Mouse (Mus musculus) forebrain, postnatal 0 days (tissue): Measurements from ENCODE around the gene Plagl1. TPM values are rescaled to one million over a fixed set of nuclear protein-coding genes. Genes with fewer than 3 reads are reported as not detected.
A peak's percentile ranks its signal among the peaks of the same experiment; 100 is the strongest.

Experiments
- ATAC-seq: fragments of 200-750 bp; cut with Nextera tagmentation; 2 replicates; pipeline ENCODE4 v1.8.0; 2017; ENCODE audit warnings: mild to moderate bottlenecking, moderate library complexity
- DNase-seq: peaks from one replicate; pipeline ENCODE4 v3.0.0-alpha.2; 2015
- H3K27ac ChIP-seq: fragments of 300-500 bp; sonication (generic); 2 replicates; pipeline ENCODE4 v1.5.1; 2014; ENCODE audit warnings: low read depth, mild to moderate bottlenecking, antibody characterized with exemption, low read length, moderate library complexity, mixed read lengths
- H3K27me3 ChIP-seq: fragments of 300-500 bp; sonication (generic); 2 replicates; pipeline ENCODE4 v1.6.1; 2014; ENCODE audit warnings: mild to moderate bottlenecking, low read length, mixed read lengths; ENCODE audit not compliant: insufficient read depth
- H3K36me3 ChIP-seq: fragments of 300-500 bp; sonication (generic); 2 replicates; pipeline ENCODE4 v1.6.1; 2014; ENCODE audit warnings: mild to moderate bottlenecking, moderate library complexity; ENCODE audit not compliant: insufficient read depth
- H3K4me1 ChIP-seq: fragments of 300-500 bp; sonication (generic); 2 replicates; pipeline ENCODE4 v1.6.1; 2014; ENCODE audit warnings: antibody characterized with exemption; ENCODE audit not compliant: insufficient read depth
- H3K4me2 ChIP-seq: fragments of 300-500 bp; sonication (generic); 2 replicates; pipeline ENCODE4 v1.6.1; 2014; ENCODE audit warnings: low read depth, mild to moderate bottlenecking, moderate library complexity
- H3K4me3 ChIP-seq: fragments of 300-500 bp; sonication (generic); 2 replicates; pipeline ENCODE4 v1.5.1; 2014; ENCODE audit warnings: low read depth, low read length, mixed read lengths
- H3K9ac ChIP-seq: fragments of 300-500 bp; sonication (generic); 2 replicates; pipeline ENCODE4 v1.6.1; 2014; ENCODE audit warnings: mild to moderate bottlenecking
- H3K9me3 ChIP-seq: fragments of 300-500 bp; sonication (generic); 2 replicates; pipeline ENCODE4 v1.6.1; 2016; ENCODE audit warnings: low read length
- CTCF ChIP-seq: sonication (generic); IDR thresholded peaks from 2 replicates; pipeline ENCODE4 v1.5.1; 2016; ENCODE audit warnings: antibody characterized with exemption, control low read depth, low read depth
- WGBS: fragments of 180-500 bp; shearing (Covaris S2); extraction: QIAGEN DNeasy Blood & Tissue Kit; methylation state at CpG from one replicate; pipeline ENCODE4 v1.1.7; 2014; 5-methylcytosine and 5-hydroxymethylcytosine counted together
- polyA plus RNA-seq: library from polyadenylated mRNA; unstranded; fragments of >200 nt; fragmentation: Nextera tagmentation; extraction: Ambion mirVana; gene quantifications from 2 replicates; pipeline ENCODE4 v1.2.1, GENCODE M21; 2015
- total RNA-seq: library from RNA; depleted of rRNA; stranded (reverse); fragments of >200 nt; gene quantifications from 2 replicates; pipeline ENCODE4 v1.2.3, GENCODE M21; 2014

The Plagl1 gene
- total and polyA plus RNA-seq, 2 experiments from 2014 or later = 15.7 to 93.7 TPM

GRCm38 (mm10) chr10:13027702-13028101 lies 32.6 kb upstream of the Plagl1 start:
- DNase-seq (no peak), ATAC-seq (no peak)
- Histone ChIP-seq H3K36me3 (no peaks in the 10 kb centered on the region), H3K4me3 (no peak overlapping the region), H3K9ac (no peak overlapping the region), H3K4me1 (no peaks in the 10 kb centered on the region), H3K27ac (no peak overlapping the region), H3K4me2 (no peak overlapping the region), H3K27me3 (no peaks in the 10 kb centered on the region), H3K9me3 (no peaks in the 10 kb centered on the region)
- TF ChIP-seq CTCF = no peak
- 88% methylated on average over 5 of the region's 5 CpGs for WGBS

GRCm38 (mm10) chr10:13028215-13028614 lies 32.1 kb upstream of the Plagl1 start:
- H3K4me1 ChIP-seq = no peaks in the 10 kb centered on the region
- ATAC-seq (no peak), DNase-seq (no peak)
- no peak for TF ChIP-seq CTCF
- no peak overlapping the region for H3K4me2 ChIP-seq
- no peaks in the 10 kb centered on the region for H3K9me3 ChIP-seq
- H3K27me3 ChIP-seq = no peaks in the 10 kb centered on the region
- no peaks in the 10 kb centered on the region for H3K36me3 ChIP-seq
- no peak overlapping the region for H3K4me3 ChIP-seq
- 87% methylated on average over 1 of the region's 1 CpGs for WGBS
- H3K27ac ChIP-seq = no peak overlapping the region
- H3K9ac ChIP-seq = no peak overlapping the region

DNA sequence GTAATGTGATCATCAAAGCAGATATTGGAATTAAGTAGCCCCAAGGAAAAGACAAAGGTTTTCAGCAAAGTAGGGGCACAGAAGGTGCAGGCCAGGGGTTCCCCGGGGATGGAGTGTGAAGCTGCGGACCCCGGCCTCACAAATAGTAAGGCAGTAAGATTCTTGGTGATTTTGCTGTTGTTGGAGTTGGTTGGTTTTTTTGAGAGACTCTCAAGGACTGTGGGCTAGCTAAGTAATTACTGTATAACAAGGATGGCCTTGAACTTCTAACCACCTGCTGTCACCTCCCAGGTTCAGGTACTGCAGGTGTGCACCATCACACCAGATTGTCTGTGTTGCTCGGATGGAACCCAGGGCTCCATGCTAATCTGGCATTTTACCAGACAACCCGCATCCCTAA lies 30.9 kb upstream of the Plagl1 start:
- DNase-seq (no peak), ATAC-seq (no peak)
- Histone ChIP-seq H3K4me3 (no peak overlapping the region), H3K36me3 (no peaks in the 10 kb centered on the region), H3K9me3 (no peaks in the 10 kb centered on the region), H3K9ac (no peak overlapping the region), H3K4me2 (no peak overlapping the region), H3K27me3 (no peaks in the 10 kb centered on the region), H3K27ac (no peak overlapping the region), H3K4me1 (no peaks in the 10 kb centered on the region)
- TF ChIP-seq CTCF = no peak
- 89% methylated on average over 5 of the region's 5 CpGs for WGBS

DNA sequence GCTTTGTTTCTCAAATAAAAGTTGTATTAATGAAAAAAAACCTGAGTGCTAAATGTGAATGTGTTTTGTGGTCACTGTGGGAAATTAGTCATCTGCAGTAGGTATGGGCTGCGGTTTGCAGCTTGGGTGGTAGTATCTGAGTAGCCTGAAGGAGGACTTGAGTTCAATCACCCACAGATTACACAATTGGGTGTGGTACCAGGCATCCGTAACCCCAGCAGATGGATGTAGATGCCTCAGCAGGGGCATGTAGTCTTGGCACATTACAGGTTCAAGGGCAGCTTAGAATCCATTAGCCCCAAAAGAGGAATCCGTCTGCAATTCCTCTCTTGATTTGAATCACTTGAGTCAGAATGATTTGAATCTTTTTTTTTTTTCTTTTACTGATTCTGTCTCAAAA lies 25.0 kb upstream of the Plagl1 start:
- Histone ChIP-seq H3K4me1 (no peaks in the 10 kb centered on the region), H3K9me3 (no peaks in the 10 kb centered on the region), H3K4me3 (no peak overlapping the region), H3K9ac (no peak overlapping the region), H3K4me2 (no peak overlapping the region), H3K27me3 (no peaks in the 10 kb centered on the region), H3K27ac (no peak overlapping the region), H3K36me3 (no peaks in the 10 kb centered on the region)
- DNase-seq (no peak), ATAC-seq (no peak)
- TF ChIP-seq CTCF = no peak
- 89% methylated on average over 3 of the region's 3 CpGs for WGBS

DNA sequence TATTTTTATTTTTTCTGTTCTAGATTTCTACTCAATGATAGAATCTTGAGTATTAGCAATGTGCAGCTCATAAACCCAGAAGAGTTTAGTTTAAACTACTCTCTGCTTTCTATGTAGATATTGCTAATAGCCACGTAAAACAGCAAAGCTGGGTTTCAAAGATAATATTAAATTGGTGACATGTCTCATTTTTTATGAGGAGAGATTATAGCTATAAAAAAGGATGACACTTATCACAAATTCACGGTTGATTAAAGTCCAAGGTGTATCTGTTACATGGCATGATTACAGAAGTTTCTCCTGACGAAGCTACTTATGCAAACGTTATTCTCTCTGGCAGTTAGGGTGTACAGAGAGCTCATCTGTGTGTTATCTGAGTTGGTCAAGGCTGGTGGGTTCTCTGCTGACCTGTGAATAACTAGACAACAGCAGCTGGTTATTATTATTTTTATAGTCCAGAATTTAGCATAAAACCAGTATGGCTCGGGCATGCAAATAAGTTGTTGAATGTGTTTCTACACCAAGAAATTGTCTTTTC lies 20.6 kb upstream of the Plagl1 start:
- no peak for DNase-seq
- ATAC-seq = no peak

GRCm38 (mm10) chr10:13044659-13045058 lies 15.6 kb upstream of the Plagl1 start:
- no peak overlapping the region for H3K4me3 ChIP-seq
- no peak overlapping the region for H3K27ac ChIP-seq

More for the DNA sequence above, 20.6 kb upstream of the Plagl1 start:
- Histone ChIP-seq H3K9ac (no peak overlapping the region), H3K27me3 (no peaks in the 10 kb centered on the region), H3K27ac (no peak overlapping the region), H3K4me1 (no peaks in the 10 kb centered on the region), H3K36me3 (no peaks in the 10 kb centered on the region), H3K4me3 (no peak overlapping the region), H3K4me2 (no peak overlapping the region), H3K9me3 (no peaks in the 10 kb centered on the region)
- WGBS = 87% methylated on average over 5 of the region's 5 CpGs
- no peak for TF ChIP-seq CTCF

GRCm38 (mm10) chr10:13047816-13048215 lies 12.5 kb upstream of the Plagl1 start:
- H3K9ac ChIP-seq = no peak overlapping the region
- no peak overlapping the region for H3K4me3 ChIP-seq
- H3K27me3 ChIP-seq = no peaks in the 10 kb centered on the region
- DNase-seq (no peak), ATAC-seq (peak; percentile 54; the same call in 1 of the 2 replicates)
- H3K4me1 ChIP-seq = no peaks in the 10 kb centered on the region
- no peaks in the 10 kb centered on the region for H3K36me3 ChIP-seq
- H3K9me3 ChIP-seq = no peaks in the 10 kb centered on the region
- H3K4me2 ChIP-seq = no peak overlapping the region
- no peak for TF ChIP-seq CTCF
- H3K27ac ChIP-seq = no peak overlapping the region
- WGBS = 39% methylated on average over 4 of the region's 4 CpGs

More at GRCm38 (mm10) chr10:13044659-13045058, 15.6 kb upstream of the Plagl1 start:
- WGBS = 50% methylated on average over 11 of the region's 11 CpGs
- Histone ChIP-seq H3K36me3 (no peaks in the 10 kb centered on the region), H3K9me3 (no peaks in the 10 kb centered on the region), H3K9ac (no peak overlapping the region), H3K4me1 (no peaks in the 10 kb centered on the region), H3K27me3 (no peaks in the 10 kb centered on the region), H3K4me2 (no peak overlapping the region)
- ATAC-seq (peak; percentile 91), DNase-seq (peak; percentile 61)
- no peak for TF ChIP-seq CTCF
